Mouse (Mus musculus) hindbrain, embryonic 11.5 days (tissue): Measurements from ENCODE around the gene Myo15b. TPM values are rescaled to one million over a fixed set of nuclear protein-coding genes. Genes with fewer than 3 reads are reported as not detected.

ENCODE experiments used
- ATAC-seq: fragments of 200-750 bp; cut with Nextera tagmentation; 2 replicates; pipeline ENCODE4 v1.8.0; 2017; ENCODE audit warnings: mild to moderate bottlenecking, moderate TSS enrichment, moderate library complexity; ENCODE audit not compliant: low FRiP score
- DNase-seq: peaks from one replicate; pipeline ENCODE4 v3.0.0-alpha.2; 2015; ENCODE audit warnings: low spot score
- H3K27ac ChIP-seq: fragments of 300-500 bp; sonication (generic); 2 replicates; pipeline ENCODE4 v1.5.1; 2014; ENCODE audit warnings: mild to moderate bottlenecking, low read depth, low read length
- H3K27me3 ChIP-seq: fragments of 300-500 bp; sonication (generic); 2 replicates; pipeline ENCODE4 v1.6.1; 2014; ENCODE audit warnings: mild to moderate bottlenecking, low read length, moderate library complexity, mixed read lengths; ENCODE audit not compliant: control insufficient read depth, insufficient read depth
- H3K36me3 ChIP-seq: fragments of 300-500 bp; sonication (generic); 2 replicates; pipeline ENCODE4 v1.6.1; 2014; ENCODE audit warnings: mild to moderate bottlenecking, low read length, moderate library complexity, mixed read lengths; ENCODE audit not compliant: control insufficient read depth, insufficient read depth
- H3K4me1 ChIP-seq: fragments of 300-500 bp; sonication (generic); replicated peaks from 2 replicates; pipeline ENCODE4 v1.6.1; 2014; ENCODE audit warnings: low read length, mixed read lengths; ENCODE audit not compliant: control insufficient read depth, insufficient read depth
- H3K4me2 ChIP-seq: fragments of 300-500 bp; sonication (generic); replicated peaks from 2 replicates; pipeline ENCODE4 v1.6.1; 2014; ENCODE audit warnings: mild to moderate bottlenecking, low read depth, low read length
- H3K4me3 ChIP-seq: fragments of 300-500 bp; sonication (generic); 2 replicates; pipeline ENCODE4 v1.5.1; 2014; ENCODE audit warnings: low read depth, low read length
- H3K9ac ChIP-seq: fragments of 300-500 bp; sonication (generic); 2 replicates; pipeline ENCODE4 v1.6.1; 2014; ENCODE audit warnings: low read depth, low read length
- H3K9me3 ChIP-seq: fragments of 300-500 bp; sonication (generic); 2 replicates; pipeline ENCODE4 v1.6.1; 2016; ENCODE audit warnings: low read length; ENCODE audit not compliant: control insufficient read depth
- WGBS: fragments of 180-500 bp; shearing (Covaris S2); extraction: QIAGEN DNeasy Blood & Tissue Kit; methylation state at CpG from one replicate; pipeline ENCODE4 v1.1.7; 2014; 5-methylcytosine and 5-hydroxymethylcytosine counted together
- polyA plus RNA-seq: library from polyadenylated mRNA; unstranded; fragments of >200 nt; fragmentation: Nextera tagmentation; extraction: Ambion mirVana; gene quantifications from 2 replicates; pipeline ENCODE4 v1.2.1, GENCODE M21; 2014

The Myo15b gene
- 0.09 TPM in 1 of 2 replicates, not detected in the other for polyA plus RNA-seq

DNA sequence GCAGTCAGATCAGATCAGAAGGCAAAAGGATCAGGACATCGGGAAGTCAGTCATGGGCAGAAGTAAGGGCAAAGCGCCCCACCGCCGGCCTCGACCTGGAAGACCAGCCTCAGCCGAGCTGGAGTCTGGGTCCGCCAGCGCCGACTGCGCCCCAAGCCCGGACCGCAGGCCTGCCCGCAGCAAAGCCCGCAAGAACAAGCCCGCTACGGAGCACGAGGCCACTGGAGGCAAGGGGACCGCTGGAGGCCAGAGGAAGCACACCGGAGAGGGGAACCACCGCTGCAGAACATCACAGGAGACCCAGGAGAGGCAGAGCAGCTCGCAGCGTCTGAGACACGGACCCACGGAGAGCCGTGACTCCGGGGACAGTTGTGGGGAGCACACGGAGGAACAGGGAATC, at the start of gene Myo15b:
Myo15b (plus strand) TSS at position 53 of the 400 bp plus-strand sequence.
- Histone ChIP-seq H3K4me2 (peak within 1 kb of the TSS; percentile 48), H3K9me3 (no peaks in the 10 kb centered on the region), H3K9ac (0 out of 2 replicates have a peak within 1 kb of the TSS, but pooled peaks have one; percentile 15), H3K36me3 (no peaks in the 10 kb centered on the region), H3K27ac (no peak within 1 kb of the TSS), H3K4me1 (peaks cover 10% of the 10 kb centered on the region; the same call in 1 of the 2 replicates), H3K4me3 (peak within 1 kb of the TSS; percentile 29), H3K27me3 (peaks cover 38% of the 10 kb centered on the region)
- DNase-seq (peak; percentile 43), ATAC-seq (no peak)
- WGBS: 11% methylated on average over 27 of the region's 27 CpGs

DNA sequence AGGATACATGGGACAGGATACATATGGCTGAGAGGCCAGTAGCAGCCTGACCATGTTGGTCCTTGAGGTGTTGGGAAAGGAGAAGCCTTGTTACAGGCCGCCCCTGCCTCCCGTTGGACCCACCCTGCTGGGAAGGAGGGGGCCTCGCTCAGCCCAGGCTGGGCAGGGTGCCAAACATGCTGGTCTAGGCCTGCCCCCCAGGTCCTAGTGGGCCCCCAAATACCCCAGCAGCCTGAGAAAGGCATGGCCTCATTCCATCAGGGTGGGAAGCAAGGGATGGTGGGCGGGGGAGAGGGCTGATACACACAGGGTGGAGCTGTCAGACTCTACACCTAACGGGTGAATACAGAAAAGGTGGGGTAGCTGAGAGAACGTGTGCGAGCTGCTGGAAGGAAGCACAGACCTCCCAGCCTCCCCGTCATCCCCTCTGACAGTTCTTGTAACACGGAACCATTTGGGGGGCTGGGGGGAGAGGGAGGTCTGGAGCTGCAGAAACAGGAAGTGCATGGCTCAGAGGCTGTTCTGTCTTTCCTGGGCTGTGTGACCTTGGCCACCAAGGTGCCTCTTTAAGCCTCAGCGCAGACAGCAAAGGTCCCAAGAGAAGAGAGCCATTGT, 49.4 kb upstream of the Myo15b start:
- peaks cover 15% of the 10 kb centered on the region for H3K36me3 ChIP-seq
- no peaks in the 10 kb centered on the region for H3K9me3 ChIP-seq
- H3K9ac ChIP-seq: 0 out of 2 replicates have a peak overlapping the region, but pooled peaks have one; percentile 1
- peak overlapping the region; percentile 2; the same call in 1 of the 2 replicates for H3K27ac ChIP-seq
- 62% methylated on average over 10 of the region's 10 CpGs for WGBS
- DNase-seq: no peak
- no peak for ATAC-seq
- H3K4me2 ChIP-seq: no peak overlapping the region
- H3K27me3 ChIP-seq: no peaks in the 10 kb centered on the region
- no peak overlapping the region for H3K4me3 ChIP-seq
- H3K4me1 ChIP-seq: peaks cover 10% of the 10 kb centered on the region

DNA sequence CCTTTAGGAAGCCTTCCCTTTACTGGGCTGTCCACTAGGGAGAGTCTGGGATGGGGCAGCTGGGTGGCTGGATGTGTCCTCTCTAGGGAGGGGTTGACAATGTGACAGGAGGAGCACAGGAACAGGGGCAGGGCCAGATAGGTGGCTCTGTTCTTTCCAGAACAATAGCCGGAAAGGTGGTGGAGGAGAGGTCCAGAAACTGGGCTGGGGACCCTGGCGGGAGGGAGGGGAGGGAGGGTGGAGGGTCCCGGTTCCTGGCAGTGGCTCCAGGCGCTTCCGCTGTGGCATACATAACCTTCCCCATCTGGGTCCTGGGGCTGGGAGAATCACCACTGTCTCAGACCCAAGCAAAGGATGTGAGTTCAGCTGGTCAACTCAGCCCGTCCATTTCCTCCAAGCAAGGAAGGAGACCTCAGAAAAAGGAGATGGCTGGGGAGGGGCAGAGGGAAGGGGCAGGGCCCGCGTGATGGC, 48.9 kb upstream of the Myo15b start:
- Histone ChIP-seq H3K4me3 (no peak overlapping the region), H3K27ac (peak overlapping the region; percentile 24; the same call in 1 of the 2 replicates), H3K27me3 (no peaks in the 10 kb centered on the region), H3K9ac (0 out of 2 replicates have a peak overlapping the region, but pooled peaks have one; percentile 1), H3K4me2 (no peak overlapping the region), H3K4me1 (peaks cover 10% of the 10 kb centered on the region), H3K9me3 (no peaks in the 10 kb centered on the region), H3K36me3 (peaks cover 14% of the 10 kb centered on the region)
- DNase-seq (no peak), ATAC-seq (no peak)
- WGBS: 82% methylated on average over 7 of the region's 8 CpGs

DNA sequence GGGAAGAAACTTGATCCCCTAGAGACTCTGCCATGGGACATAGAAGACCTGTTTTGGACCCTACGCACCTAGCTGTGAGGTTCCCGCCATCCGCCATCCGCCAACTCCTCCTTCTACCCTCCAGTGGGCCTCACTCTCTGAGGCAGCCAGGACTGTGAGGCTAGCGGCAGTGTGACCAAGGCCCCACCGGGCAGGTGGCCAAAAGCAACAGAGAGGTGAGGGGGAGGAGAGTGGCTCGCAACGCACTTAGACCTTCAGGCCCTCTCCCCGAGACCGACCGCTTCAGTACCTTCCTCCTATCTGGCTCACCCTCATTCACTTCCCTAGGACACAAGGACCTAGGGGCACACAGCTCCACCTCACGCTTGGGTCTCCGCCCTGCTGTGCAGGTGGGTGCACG, 47.8 kb upstream of the Myo15b start:
- ATAC-seq (no peak), DNase-seq (no peak)
- Histone ChIP-seq H3K9ac (no peak overlapping the region), H3K27me3 (no peaks in the 10 kb centered on the region), H3K4me1 (peaks cover 10% of the 10 kb centered on the region), H3K9me3 (no peaks in the 10 kb centered on the region), H3K4me2 (no peak overlapping the region), H3K36me3 (peaks cover 9% of the 10 kb centered on the region; the same call in 1 of the 2 replicates), H3K27ac (no peak overlapping the region), H3K4me3 (no peak overlapping the region)
- WGBS: 90% methylated on average over 14 of the region's 14 CpGs

DNA sequence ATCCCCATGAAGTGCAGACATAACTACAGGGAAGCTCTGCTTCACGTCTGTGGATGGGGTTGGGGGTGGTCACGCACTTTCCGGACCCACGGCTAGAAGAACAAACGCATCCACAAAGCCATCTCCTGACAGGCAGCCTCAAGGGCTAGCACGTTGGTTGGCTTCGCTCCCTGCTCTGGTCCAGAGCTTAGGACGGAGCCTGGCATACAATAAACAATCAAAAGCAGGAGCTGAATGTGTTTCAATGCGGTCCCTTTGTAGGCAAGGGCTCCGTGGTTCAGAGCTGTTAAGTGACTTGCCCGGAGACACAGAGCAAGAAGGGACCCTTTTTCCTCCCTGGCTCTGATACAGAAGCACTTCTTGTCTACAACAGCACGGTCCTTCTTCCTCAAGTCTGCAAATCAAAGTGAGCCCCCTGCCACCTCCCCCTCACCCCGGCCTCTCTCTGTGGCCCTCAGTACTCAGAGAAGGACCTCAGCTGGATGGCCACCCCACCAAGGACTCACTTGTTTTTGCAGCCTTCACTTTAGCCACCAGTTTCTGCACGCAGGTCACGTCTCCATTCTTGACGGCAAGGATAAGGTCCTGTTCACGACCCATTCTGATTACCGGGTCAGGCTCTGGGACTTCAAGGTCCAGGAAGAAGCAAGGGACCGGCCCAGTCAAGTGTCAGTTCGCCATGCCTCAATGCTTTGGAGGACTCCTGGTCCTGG, 46.7 kb upstream of the Myo15b start:
- Histone ChIP-seq H3K4me1 (peaks cover 13% of the 10 kb centered on the region), H3K9me3 (no peaks in the 10 kb centered on the region), H3K4me3 (peak overlapping the region; percentile 13), H3K27me3 (no peaks in the 10 kb centered on the region), H3K27ac (no peak overlapping the region), H3K9ac (peak overlapping the region; percentile 25; the same call in 1 of the 2 replicates), H3K4me2 (peak overlapping the region; percentile 67), H3K36me3 (peaks cover 7% of the 10 kb centered on the region; the same call in 1 of the 2 replicates)
- 86% methylated on average over 20 of the region's 20 CpGs for WGBS
- ATAC-seq (no peak), DNase-seq (no peak)

DNA sequence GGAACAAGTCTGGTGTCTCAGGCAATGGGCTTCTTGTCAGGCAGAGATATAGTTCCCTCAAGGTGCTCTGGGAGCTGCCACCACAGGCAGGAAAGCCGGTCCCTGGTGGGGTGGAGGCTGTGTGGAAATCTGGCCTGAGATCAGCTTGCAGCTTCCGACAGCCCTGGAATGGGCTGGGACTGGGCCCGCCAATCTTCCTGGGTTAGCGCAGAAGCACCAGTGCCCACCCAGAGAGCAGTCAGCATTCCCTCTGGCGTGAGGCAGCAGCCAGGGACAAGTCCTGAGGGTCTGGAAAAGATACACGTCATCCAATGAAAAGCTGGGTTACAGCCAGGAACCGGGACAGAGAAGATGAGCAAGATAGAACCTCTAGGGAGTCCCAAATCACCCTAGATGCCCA, 46.1 kb upstream of the Myo15b start:
- ATAC-seq (no peak), DNase-seq (no peak)
- peak overlapping the region; percentile 90 for H3K4me3 ChIP-seq
- H3K27me3 ChIP-seq: no peaks in the 10 kb centered on the region
- no peak overlapping the region for H3K27ac ChIP-seq
- peak overlapping the region; percentile 25; the same call in 1 of the 2 replicates for H3K9ac ChIP-seq
- no peaks in the 10 kb centered on the region for H3K9me3 ChIP-seq
- H3K4me2 ChIP-seq: peak overlapping the region; percentile 67
- WGBS: 47% methylated on average over 7 of the region's 7 CpGs
- peaks cover 13% of the 10 kb centered on the region for H3K4me1 ChIP-seq
- H3K36me3 ChIP-seq: 0 out of 2 replicates have a peak, but pooled peaks cover 3% of the 10 kb centered on the region

DNA sequence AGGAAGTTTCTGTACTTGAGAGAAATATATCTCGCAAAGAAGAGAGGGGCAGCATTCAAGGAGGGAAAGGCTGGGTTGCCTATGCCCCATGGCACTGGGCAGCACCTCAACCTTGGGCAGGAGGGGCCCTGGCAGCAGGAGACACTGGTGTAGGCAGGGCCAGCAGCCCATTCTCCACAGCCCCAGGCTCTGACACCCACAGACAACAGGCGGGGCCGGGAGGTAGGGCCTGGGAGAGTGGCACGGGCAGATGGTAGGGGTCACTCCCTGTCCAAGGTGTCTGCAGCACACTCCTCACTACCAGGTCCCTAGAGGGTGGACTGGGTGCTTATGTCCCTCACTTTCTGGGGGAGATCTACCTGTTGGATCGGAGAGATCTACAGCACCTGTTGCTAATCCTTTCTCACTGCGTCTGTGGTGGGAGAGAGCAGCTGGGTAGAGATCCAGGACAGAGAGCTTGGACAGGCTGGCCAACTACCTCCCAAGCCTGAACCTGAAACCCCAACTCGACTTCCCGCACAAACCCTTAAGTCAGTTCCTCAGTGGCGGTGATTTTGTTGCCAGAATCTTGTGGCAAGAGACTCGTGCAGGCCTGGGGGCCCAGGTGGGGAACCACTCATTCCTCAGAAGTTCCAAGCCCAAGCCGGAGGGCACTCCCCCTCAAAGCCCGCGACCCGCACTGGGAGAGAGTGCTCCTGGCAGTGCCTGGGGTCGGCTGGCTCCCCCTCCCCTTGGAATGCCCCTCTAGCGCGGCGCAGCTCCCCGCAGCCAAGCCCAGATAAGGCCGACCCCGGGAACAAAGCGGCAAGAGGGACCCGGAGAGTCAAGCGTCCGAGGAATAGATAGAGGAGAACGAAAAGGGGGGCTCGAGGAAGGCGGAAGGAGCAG, 45.4 kb upstream of the Myo15b start:
- Histone ChIP-seq H3K36me3 (0 out of 2 replicates have a peak, but pooled peaks cover 3% of the 10 kb centered on the region), H3K9me3 (no peaks in the 10 kb centered on the region), H3K27me3 (no peaks in the 10 kb centered on the region), H3K27ac (peak overlapping the region; percentile 54; the same call in 1 of the 2 replicates), H3K4me3 (peak overlapping the region; percentile 90), H3K4me1 (peaks cover 13% of the 10 kb centered on the region), H3K4me2 (peak overlapping the region; percentile 67), H3K9ac (peak overlapping the region; percentile 62)
- ATAC-seq: peak; percentile 49
- DNase-seq: no peak
- 3% methylated on average over 28 of the region's 28 CpGs for WGBS
